Mouse (Mus musculus) ES-E14 (cell line): ENCODE data around the gene Slc23a2.

ENCODE experiments used
- CHD2 ChIP-seq: IDR thresholded peaks from 2 replicates; pipeline ENCODE4 v1.6.1; 2014; ENCODE audit warnings: mild to moderate bottlenecking, low read depth, low read length, inconsistent platforms
- HCFC1 ChIP-seq: IDR thresholded peaks from 2 replicates; pipeline ENCODE4 v1.6.1; 2012; ENCODE audit warnings: low read length, inconsistent platforms, borderline replicate concordance; ENCODE audit not compliant: insufficient read depth
- MAFK ChIP-seq: IDR thresholded peaks from 2 replicates; pipeline ENCODE4 v1.6.1; 2014; ENCODE audit warnings: mild to moderate bottlenecking, low read depth, low read length, inconsistent platforms; ENCODE audit not compliant: insufficient read depth
- ZC3H11A ChIP-seq: IDR thresholded peaks from 2 replicates; pipeline ENCODE4 v1.6.1; 2012; ENCODE audit warnings: low read depth, mild to moderate bottlenecking, inconsistent platforms, low read length, borderline replicate concordance
- ZNF384 ChIP-seq: IDR thresholded peaks from 2 replicates; pipeline ENCODE4 v1.6.1; 2012; ENCODE audit warnings: low read depth, low read length, inconsistent platforms

DNA sequence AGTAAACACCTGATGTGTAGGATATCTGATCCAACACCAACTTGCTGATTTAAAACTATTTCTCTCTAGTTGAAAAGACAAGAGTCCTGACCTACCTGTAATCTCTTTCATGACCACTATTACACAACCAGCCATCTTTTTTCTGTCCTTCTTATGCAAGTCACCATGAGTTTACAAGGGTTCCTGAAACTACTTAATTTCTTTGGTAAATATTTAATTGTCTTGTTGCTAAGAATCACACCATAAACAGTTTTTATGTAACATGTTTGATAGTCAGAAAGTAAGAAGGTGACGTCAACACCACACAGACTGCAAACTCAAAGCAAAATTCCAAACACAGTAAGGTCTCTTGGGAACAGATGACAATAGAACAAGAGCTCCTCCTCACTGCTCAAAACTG is 26.3 kb downstream of the Slc23a2 start:
- TF ChIP-seq ZNF384: no peak
- no peak for TF ChIP-seq ZC3H11A
- TF ChIP-seq HCFC1: no peak
- TF ChIP-seq CHD2: no peak
- TF ChIP-seq MAFK: no peak
